Mouse (Mus musculus): ENCODE results near the gene Zbtb9. TPM values are rescaled to one million over a fixed set of nuclear protein-coding genes. Genes with fewer than 3 reads are reported as not detected.

Gene Zbtb9
- polyA plus RNA-seq, 1 experiment from 2014 or later = 11.3 TPM

DNA sequence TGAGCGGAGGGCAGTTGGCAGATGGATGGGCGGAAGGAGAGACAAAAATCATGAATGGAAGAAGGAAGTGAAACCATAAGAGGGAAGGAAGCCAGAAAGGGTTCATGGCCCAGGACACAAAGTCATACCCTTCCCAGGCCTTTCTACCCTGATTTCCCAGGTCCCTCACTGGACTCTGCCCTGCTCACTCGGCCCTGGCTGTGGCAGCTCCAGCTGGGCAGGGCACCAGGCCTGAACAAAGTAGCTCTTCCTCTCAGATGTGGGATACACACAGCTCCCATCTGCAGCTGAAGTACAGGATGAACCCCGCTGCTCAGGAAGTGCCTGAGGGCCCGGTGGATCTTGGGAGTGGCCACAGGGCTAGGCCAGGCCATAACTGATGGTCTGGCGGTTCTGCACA is 69.9 kb downstream of the Zbtb9 start:
- Histone ChIP-seq H3K4me2 (ENCODE audit: low read length) (no peak overlapping the region), H3K9me3 (ENCODE audit: control insufficient read depth, low read length) (no peaks in the 10 kb centered on the region), H3K9ac (replicated peaks; ENCODE audit: low read length) (no peak overlapping the region), H3K36me3 (ENCODE audit: control insufficient read depth, insufficient read depth, low read length) (no peaks in the 10 kb centered on the region), H3K27ac (replicated peaks; ENCODE audit: low read depth, low read length) (no peak overlapping the region), H3K27me3 (ENCODE audit: control insufficient read depth, insufficient read depth, low read length) (no peaks in the 10 kb centered on the region), H3K4me3 (replicated peaks; ENCODE audit: low read depth, low read length) (no peak overlapping the region), H3K4me1 (ENCODE audit: control insufficient read depth, insufficient read depth, low read length) (peaks cover 12% of the 10 kb centered on the region)
- 77% methylated on average over 6 of the region's 6 CpGs for WGBS
- DNase-seq (no peak), ATAC-seq (ENCODE audit: low FRiP score, low TSS enrichment) (no peak)

DNA sequence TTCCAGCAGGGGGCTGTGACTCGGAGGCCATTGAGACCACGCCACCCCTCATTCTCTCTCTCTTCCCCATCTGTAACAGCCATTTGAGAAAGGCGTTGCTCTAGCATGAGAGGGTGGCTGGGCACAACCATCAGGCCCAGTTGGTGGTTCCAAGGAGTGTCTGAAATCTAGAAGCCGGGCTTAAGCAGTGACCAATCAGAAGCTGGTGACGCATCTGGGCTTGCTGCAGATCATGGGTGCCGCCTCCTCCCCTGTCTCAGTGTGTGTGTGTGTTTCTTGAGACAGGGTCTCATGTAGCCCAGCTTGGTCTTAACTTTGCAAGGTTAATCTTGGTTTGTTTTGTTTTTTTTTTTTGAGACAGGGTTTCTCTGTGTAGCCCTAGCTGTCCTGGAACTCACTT is 72.2 kb downstream of the Zbtb9 start:
- no peaks in the 10 kb centered on the region for H3K36me3 ChIP-seq (ENCODE audit: control insufficient read depth, insufficient read depth, low read length)
- H3K9ac ChIP-seq (replicated peaks; ENCODE audit: low read length) = no peak overlapping the region
- ATAC-seq (ENCODE audit: low FRiP score, low TSS enrichment) (no peak), DNase-seq (no peak)
- no peak overlapping the region for H3K4me3 ChIP-seq (replicated peaks; ENCODE audit: low read depth, low read length)
- no peaks in the 10 kb centered on the region for H3K9me3 ChIP-seq (ENCODE audit: control insufficient read depth, low read length)
- H3K27ac ChIP-seq (replicated peaks; ENCODE audit: low read depth, low read length) = no peak overlapping the region
- H3K4me2 ChIP-seq (ENCODE audit: low read length) = no peak overlapping the region
- H3K27me3 ChIP-seq (ENCODE audit: control insufficient read depth, insufficient read depth, low read length) = no peaks in the 10 kb centered on the region
- peaks cover 6% of the 10 kb centered on the region for H3K4me1 ChIP-seq (ENCODE audit: control insufficient read depth, insufficient read depth, low read length)
- 91% methylated on average over 6 of the region's 6 CpGs for WGBS

DNA sequence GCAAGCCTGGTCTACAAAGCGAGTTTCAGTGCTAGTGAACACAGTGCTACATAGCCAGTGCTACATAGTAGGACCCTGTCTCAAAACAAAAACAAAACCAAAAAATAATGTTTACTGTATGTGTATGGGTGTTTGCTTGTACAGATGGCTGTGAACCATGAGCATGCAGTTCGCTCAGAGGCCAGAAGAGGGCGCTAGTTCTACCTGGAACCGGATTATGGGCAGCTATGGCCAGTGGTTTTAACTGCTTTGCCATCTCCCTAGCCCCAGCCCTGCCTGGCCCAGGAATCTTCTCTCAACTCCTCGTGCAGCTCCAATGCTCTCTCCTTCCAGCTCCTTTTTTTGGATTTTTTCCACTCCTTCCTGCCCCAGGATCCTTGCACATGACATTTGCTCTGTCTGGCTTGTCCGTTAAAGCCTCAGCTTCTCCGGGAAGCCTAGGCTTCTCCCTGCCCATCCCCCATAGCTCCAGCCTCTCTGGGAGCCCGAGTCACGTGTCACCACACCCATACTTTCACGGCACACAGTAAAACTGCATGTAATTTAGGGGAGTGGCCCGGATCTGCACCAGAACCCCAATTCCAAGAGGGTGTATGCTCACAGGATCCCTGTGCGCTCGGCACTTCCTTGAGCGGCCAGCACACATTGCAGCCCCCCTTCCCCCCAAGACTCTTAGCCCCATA is 74.9 kb downstream of the Zbtb9 start:
- H3K27me3 ChIP-seq (ENCODE audit: control insufficient read depth, insufficient read depth, low read length) = no peaks in the 10 kb centered on the region
- DNase-seq (no peak), ATAC-seq (ENCODE audit: low FRiP score, low TSS enrichment) (no peak)
- no peaks in the 10 kb centered on the region for H3K9me3 ChIP-seq (ENCODE audit: control insufficient read depth, low read length)
- H3K9ac ChIP-seq (replicated peaks; ENCODE audit: low read length) = no peak overlapping the region
- H3K4me3 ChIP-seq (replicated peaks; ENCODE audit: low read depth, low read length) = no peak overlapping the region
- WGBS = 84% methylated on average over 14 of the region's 14 CpGs
- no peaks in the 10 kb centered on the region for H3K36me3 ChIP-seq (ENCODE audit: control insufficient read depth, insufficient read depth, low read length)
- H3K4me1 ChIP-seq (ENCODE audit: control insufficient read depth, insufficient read depth, low read length) = no peaks in the 10 kb centered on the region
- H3K27ac ChIP-seq (replicated peaks; ENCODE audit: low read depth, low read length) = no peak overlapping the region
- no peak overlapping the region for H3K4me2 ChIP-seq (ENCODE audit: low read length)

DNA sequence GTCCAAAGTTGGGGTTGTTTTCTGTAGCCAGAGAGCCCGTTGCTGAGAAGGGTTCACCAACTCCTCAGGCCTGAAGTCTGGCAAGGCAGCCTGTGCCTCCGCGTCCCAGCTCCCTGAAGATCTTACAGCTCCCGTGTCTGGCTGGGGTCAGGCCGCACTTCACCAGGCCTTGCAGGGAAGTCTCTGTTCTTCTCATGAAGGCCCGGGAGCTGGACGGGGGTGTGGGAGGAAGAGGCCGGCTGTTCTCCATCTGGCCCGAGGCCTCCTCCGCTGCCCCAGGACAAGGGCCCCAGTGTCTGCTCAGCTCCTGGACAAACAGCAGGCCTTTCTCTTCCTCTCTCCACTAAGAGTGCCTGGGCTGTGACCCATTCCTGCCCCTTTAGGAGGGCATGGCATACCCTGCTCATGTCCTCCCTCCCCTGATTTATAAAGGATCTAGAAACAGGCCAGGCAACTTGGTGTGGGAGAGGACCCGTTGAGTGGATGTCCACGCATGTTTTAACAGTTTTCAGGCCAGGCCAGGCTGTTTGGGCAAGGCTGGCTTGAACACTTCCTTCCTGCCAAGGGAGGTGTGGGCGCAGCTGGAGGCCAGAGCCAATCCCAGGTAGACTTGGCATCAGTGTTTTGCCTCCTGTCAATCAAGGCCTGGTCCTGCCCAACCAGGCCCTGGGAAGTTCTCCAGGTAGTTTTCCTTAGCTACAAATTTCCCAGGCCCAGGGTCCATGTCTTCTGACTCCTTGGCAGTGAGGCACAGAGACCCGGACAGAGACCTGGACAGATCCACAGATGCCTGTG is 75.7 kb downstream of the Zbtb9 start:
- H3K27ac ChIP-seq (replicated peaks; ENCODE audit: low read depth, low read length) = no peak overlapping the region
- H3K4me1 ChIP-seq (ENCODE audit: control insufficient read depth, insufficient read depth, low read length) = no peaks in the 10 kb centered on the region
- DNase-seq (no peak), ATAC-seq (ENCODE audit: low FRiP score, low TSS enrichment) (no peak)
- H3K36me3 ChIP-seq (ENCODE audit: control insufficient read depth, insufficient read depth, low read length) = no peaks in the 10 kb centered on the region
- no peak overlapping the region for H3K4me3 ChIP-seq (replicated peaks; ENCODE audit: low read depth, low read length)
- 77% methylated on average over 14 of the region's 14 CpGs for WGBS
- H3K9ac ChIP-seq (replicated peaks; ENCODE audit: low read length) = no peak overlapping the region
- no peaks in the 10 kb centered on the region for H3K9me3 ChIP-seq (ENCODE audit: control insufficient read depth, low read length)
- no peaks in the 10 kb centered on the region for H3K27me3 ChIP-seq (ENCODE audit: control insufficient read depth, insufficient read depth, low read length)
- no peak overlapping the region for H3K4me2 ChIP-seq (ENCODE audit: low read length)

DNA sequence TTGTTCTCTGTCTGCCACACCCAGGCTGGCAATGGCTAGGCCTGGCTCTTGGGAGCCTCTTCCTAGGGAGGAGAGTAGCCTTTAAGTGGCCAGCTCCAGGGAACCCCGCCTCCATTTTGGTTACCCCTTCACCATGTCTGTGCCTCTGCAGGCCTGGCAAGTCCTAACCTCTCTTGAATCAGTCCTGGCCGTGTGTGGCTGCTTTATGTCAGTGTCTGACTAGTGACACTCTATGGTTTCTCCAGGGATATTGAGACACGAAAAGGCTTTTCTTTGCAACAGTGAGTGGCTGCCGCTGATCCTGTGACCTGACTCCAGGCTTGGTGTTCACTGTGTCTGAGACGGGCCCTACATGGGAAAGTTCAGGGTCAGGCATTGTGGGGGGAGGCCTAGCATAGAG is 77.9 kb downstream of the Zbtb9 start:
- no peak for ATAC-seq (ENCODE audit: low FRiP score, low TSS enrichment)
- 63% methylated on average over 5 of the region's 5 CpGs for WGBS

DNA sequence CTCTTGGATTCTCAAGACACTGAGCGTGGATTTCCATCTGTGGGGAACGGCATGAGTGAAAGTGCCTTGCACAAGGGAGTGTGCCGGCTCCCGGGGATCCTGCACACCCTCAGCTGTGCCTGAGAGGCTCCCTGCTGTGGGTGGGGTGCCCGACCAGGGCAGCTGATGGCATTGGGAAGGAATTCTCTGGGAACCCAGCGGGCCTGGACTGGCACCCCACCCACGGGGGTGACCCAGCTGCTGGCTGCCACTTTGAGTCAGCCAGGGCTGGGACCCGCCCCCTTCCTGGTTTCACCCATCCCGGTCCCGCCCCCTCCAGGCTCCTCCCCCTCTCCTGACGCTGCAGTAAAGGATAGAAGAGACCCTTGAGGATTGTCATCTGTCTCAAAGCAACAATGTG is 78.5 kb downstream of the Zbtb9 start:
- WGBS = 38% methylated on average over 11 of the region's 11 CpGs
- no peaks in the 10 kb centered on the region for H3K4me1 ChIP-seq (ENCODE audit: control insufficient read depth, insufficient read depth, low read length)
- H3K9ac ChIP-seq (replicated peaks; ENCODE audit: low read length) = no peak overlapping the region
- no peaks in the 10 kb centered on the region for H3K9me3 ChIP-seq (ENCODE audit: control insufficient read depth, low read length)
- H3K27me3 ChIP-seq (ENCODE audit: control insufficient read depth, insufficient read depth, low read length) = peaks cover 15% of the 10 kb centered on the region; the same call in 1 of the 2 replicates
- no peaks in the 10 kb centered on the region for H3K36me3 ChIP-seq (ENCODE audit: control insufficient read depth, insufficient read depth, low read length)
- no peak for ATAC-seq (ENCODE audit: low FRiP score, low TSS enrichment)
- no peak for DNase-seq
- H3K4me3 ChIP-seq (replicated peaks; ENCODE audit: low read depth, low read length) = no peak overlapping the region
- H3K4me2 ChIP-seq (ENCODE audit: low read length) = no peak overlapping the region
- H3K27ac ChIP-seq (replicated peaks; ENCODE audit: low read depth, low read length) = no peak overlapping the region

More for the DNA sequence above, 77.9 kb downstream of the Zbtb9 start:
- H3K27ac ChIP-seq (replicated peaks; ENCODE audit: low read depth, low read length) = no peak overlapping the region
- no peaks in the 10 kb centered on the region for H3K36me3 ChIP-seq (ENCODE audit: control insufficient read depth, insufficient read depth, low read length)
- peaks cover 8% of the 10 kb centered on the region; the same call in 1 of the 2 replicates for H3K27me3 ChIP-seq (ENCODE audit: control insufficient read depth, insufficient read depth, low read length)
- H3K9me3 ChIP-seq (ENCODE audit: control insufficient read depth, low read length) = no peaks in the 10 kb centered on the region
- no peak overlapping the region for H3K4me3 ChIP-seq (replicated peaks; ENCODE audit: low read depth, low read length)
- no peak overlapping the region for H3K4me2 ChIP-seq (ENCODE audit: low read length)
- H3K9ac ChIP-seq (replicated peaks; ENCODE audit: low read length) = no peak overlapping the region
- H3K4me1 ChIP-seq (ENCODE audit: control insufficient read depth, insufficient read depth, low read length) = no peaks in the 10 kb centered on the region
- no peak for DNase-seq

DNA sequence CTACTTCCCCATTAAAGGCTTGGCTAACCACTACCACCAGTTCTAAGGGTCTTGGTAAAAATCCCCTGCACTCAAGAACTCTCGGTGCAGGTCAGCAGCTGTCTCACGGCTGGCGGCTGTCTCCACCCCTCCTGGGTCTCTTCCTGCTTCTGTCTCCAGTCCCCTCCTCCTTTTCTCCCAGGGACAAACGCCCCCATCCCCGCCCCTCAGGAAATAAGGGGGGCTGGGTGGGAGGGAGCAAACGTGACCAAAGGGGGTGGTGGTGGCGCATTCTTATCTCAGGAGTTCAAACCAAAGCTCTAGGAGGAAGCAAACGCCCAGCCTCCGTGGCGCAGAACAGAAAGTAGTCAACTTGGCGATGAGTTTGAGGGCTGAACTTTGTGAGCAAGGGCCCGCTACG is 83.2 kb downstream of the Zbtb9 start:
- Histone ChIP-seq H3K4me2 (ENCODE audit: low read length) (peak overlapping the region; percentile 63), H3K27me3 (ENCODE audit: control insufficient read depth, insufficient read depth, low read length) (peaks cover 37% of the 10 kb centered on the region), H3K9ac (replicated peaks; ENCODE audit: low read length) (no peak overlapping the region), H3K27ac (replicated peaks; ENCODE audit: low read depth, low read length) (no peak overlapping the region), H3K9me3 (ENCODE audit: control insufficient read depth, low read length) (no peaks in the 10 kb centered on the region), H3K36me3 (ENCODE audit: control insufficient read depth, insufficient read depth, low read length) (no peaks in the 10 kb centered on the region), H3K4me1 (ENCODE audit: control insufficient read depth, insufficient read depth, low read length) (0 out of 2 replicates have a peak, but pooled peaks cover 7% of the 10 kb centered on the region), H3K4me3 (replicated peaks; ENCODE audit: low read depth, low read length) (no peak overlapping the region)
- WGBS = 0% methylated on average over 13 of the region's 13 CpGs
- no peak for ATAC-seq (ENCODE audit: low FRiP score, low TSS enrichment)
- DNase-seq = peak; percentile 26

DNA sequence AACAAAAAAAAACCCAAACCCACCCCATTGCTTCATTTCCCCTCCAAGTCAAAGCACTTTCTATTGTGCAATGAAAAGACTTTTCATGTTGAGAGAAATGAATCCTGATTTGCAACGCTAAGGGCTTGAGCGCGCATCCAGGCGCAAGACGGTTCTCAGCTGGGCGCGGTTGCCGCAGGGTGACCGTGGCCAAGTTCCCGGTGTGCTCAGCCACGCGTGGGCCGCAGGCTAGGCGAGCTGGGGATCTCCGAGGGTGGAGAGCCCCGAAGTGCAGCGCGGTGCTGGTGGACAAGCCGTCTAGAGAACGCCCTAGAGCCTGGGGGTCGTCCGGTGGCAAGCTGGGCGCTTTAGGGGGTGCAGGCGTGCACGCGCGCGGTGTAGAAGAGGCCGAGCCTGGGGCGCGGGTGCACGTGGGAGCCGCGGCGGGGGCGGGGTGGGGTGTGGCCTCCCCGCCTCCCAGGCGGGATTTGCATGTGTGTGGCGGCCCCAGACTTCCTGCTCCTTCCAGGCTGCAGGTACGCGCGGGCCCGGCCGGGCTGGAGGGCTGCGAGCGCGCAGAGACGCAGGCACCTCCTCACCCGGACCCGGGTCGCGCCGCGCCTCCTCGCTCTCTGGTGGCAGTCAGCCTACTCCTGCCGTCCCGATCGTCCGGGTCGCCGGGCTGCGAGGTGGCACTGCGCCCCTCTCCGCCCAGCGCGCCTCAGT is 84.0 kb downstream of the Zbtb9 start, which contains the start of gene Itpr3:
Gene Itpr3 (plus strand): TSS at position 493 of the 705 bp plus-strand sequence.
- Histone ChIP-seq H3K9me3 (ENCODE audit: control insufficient read depth, low read length) (no peaks in the 10 kb centered on the region), H3K9ac (replicated peaks; ENCODE audit: low read length) (peak within 1 kb of the TSS; percentile 37; the same call in 1 of the 2 replicates), H3K27me3 (ENCODE audit: control insufficient read depth, insufficient read depth, low read length) (peaks cover 37% of the 10 kb centered on the region), H3K4me3 (replicated peaks; ENCODE audit: low read depth, low read length) (peak within 1 kb of the TSS; percentile 40), H3K27ac (replicated peaks; ENCODE audit: low read depth, low read length) (no peak within 1 kb of the TSS), H3K4me2 (ENCODE audit: low read length) (peak within 1 kb of the TSS; percentile 63), H3K4me1 (ENCODE audit: control insufficient read depth, insufficient read depth, low read length) (0 out of 2 replicates have a peak, but pooled peaks cover 7% of the 10 kb centered on the region), H3K36me3 (ENCODE audit: control insufficient read depth, insufficient read depth, low read length) (no peaks in the 10 kb centered on the region)
- no peak for ATAC-seq (ENCODE audit: low FRiP score, low TSS enrichment)
- under 1% methylated on average over 66 of the region's 66 CpGs for WGBS
- DNase-seq = peak; percentile 49
